21 mouse cellular contexts compared by ENCODE assay signal in genomic region chr10:39224449-39225094, GRCm38 (mm10).
"Had no signal": no experiment of that assay in that cellular context is flagged by ENCODE, and none has a peak within 500 bp of the region (broad histone marks: within the 10 kb centered on the region; RNA-seq: fewer than 3 reads in every experiment).

No protein-coding gene starts in this region.

- H3K9me3 ChIP-seq: limb, embryonic 13.5 days; liver, embryonic 12.5 days; liver, embryonic 15.5 days; lung, embryonic 15.5 days; midbrain, embryonic 10.5 days; neural tube, embryonic 13.5 days had no signal

- H3K27me3 ChIP-seq: limb, embryonic 13.5 days; liver, embryonic 15.5 days; lung, embryonic 15.5 days; neural tube, embryonic 13.5 days had no signal

- H3K36me3 ChIP-seq: limb, embryonic 13.5 days; liver, embryonic 12.5 days; liver, embryonic 15.5 days; lung, embryonic 15.5 days; midbrain, embryonic 10.5 days; neural tube, embryonic 13.5 days had no signal

- H3K4me2 ChIP-seq: limb, embryonic 13.5 days; liver, embryonic 12.5 days; liver, embryonic 15.5 days; lung, embryonic 15.5 days; neural tube, embryonic 13.5 days had no signal

- H3K27ac ChIP-seq: kidney, postnatal 0 days; layer of hippocampus, adult 2 months; limb, embryonic 13.5 days; liver, embryonic 12.5 days; liver, embryonic 15.5 days; lung, embryonic 15.5 days; midbrain, embryonic 10.5 days; neural tube, embryonic 13.5 days; stomach, postnatal 0 days had no signal

- H3K4me3 ChIP-seq: layer of hippocampus, adult 2 months; limb, embryonic 13.5 days; liver, embryonic 12.5 days; liver, embryonic 15.5 days; lung, embryonic 15.5 days; megakaryocyte, embryonic 14.5 days; midbrain, embryonic 10.5 days; myocyte; neural tube, embryonic 13.5 days had no signal

- ATAC-seq: liver, embryonic 12.5 days had no signal

- DNase-seq: kidney, adult 2 months; kidney, postnatal 25 days; layer of hippocampus, adult 9-11 months; liver; lung, adult 18-20 months; lung, postnatal 10 days; lung, postnatal 36 days; midbrain, embryonic 14.5 days; thymus, adult 2 months; thymus, postnatal 25 days had no signal

- H3K9ac ChIP-seq: limb, embryonic 13.5 days; liver, embryonic 12.5 days; liver, embryonic 15.5 days; lung, embryonic 15.5 days; neural tube, embryonic 13.5 days had no signal
